Mouse (Mus musculus): ENCODE measurements around the gene Pon3. TPM values are rescaled to one million over a fixed set of nuclear protein-coding genes. Genes with fewer than 3 reads are reported as not detected.
"Not testable (repeated sequence)": the region's sequence is repeated elsewhere in the genome, so short reads cannot be mapped to it uniquely, and the experiment has no call there.

Pon3 gene
- polyA plus RNA-seq, 1 experiment from 2014 or later: 44.4 TPM

DNA sequence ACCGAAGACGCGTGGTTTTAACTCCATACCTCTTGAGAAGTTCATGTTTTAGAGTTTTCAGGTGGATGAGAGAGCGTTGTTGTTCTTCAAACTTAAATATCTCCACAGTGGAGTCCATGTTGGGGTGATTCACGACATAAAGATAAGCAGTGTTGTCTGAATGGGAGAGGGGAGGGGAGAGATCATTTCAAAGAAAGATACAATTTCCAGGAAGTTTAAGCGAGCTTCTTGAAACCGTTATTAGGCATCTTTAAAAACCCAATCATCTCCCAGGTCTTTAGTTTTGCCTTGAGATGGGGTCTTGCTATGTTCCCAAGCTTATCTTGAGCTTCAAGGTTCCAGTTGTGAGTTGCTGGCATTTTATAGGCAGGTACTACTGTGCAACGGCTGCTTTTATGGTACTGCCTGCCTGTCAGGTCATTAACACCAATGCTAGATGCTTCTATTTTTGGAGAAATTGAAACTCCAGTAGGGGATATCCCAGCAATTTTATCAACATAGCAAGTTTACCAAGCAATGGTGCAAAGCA, 19.2 kb downstream of the Pon3 start:
- Histone ChIP-seq H3K9me3 (ENCODE audit: low read length) (no peaks in the 10 kb centered on the region), H3K36me3 (replicated peaks; ENCODE audit: insufficient read depth, low read length) (peaks cover 15% of the 10 kb centered on the region; the same call in 1 of the 2 replicates), H3K27ac (ENCODE audit: low read depth) (no peak overlapping the region), H3K4me1 (ENCODE audit: insufficient read depth) (peaks cover 5% of the 10 kb centered on the region), H3K27me3 (ENCODE audit: insufficient read depth, low read length) (no peaks in the 10 kb centered on the region), H3K4me2 (ENCODE audit: low read depth, low read length) (no peak overlapping the region), H3K9ac (replicated peaks) (no peak overlapping the region), H3K4me3 (ENCODE audit: low read depth, low read length) (no peak overlapping the region)
- no peak for TF ChIP-seq CTCF (IDR thresholded peaks at IDR 0.05; ENCODE audit: low read depth)
- TF ChIP-seq EP300 (IDR thresholded peaks at IDR 0.05; ENCODE audit: low read depth): no peak
- ATAC-seq (no peak), DNase-seq (no peak)
- WGBS (ENCODE audit: insufficient replicate concordance): 76% methylated on average over 8 of the region's 8 CpGs

GRCm38 (mm10) chr6:5234563-5234962, 21.5 kb downstream of the Pon3 start:
- no peak for TF ChIP-seq EP300 (IDR thresholded peaks at IDR 0.05; ENCODE audit: low read depth)
- no peak for TF ChIP-seq CTCF (IDR thresholded peaks at IDR 0.05; ENCODE audit: low read depth)
- Histone ChIP-seq H3K4me3 (ENCODE audit: low read depth, low read length) (no peak overlapping the region), H3K36me3 (replicated peaks; ENCODE audit: insufficient read depth, low read length) (peaks cover 18% of the 10 kb centered on the region; the same call in 1 of the 2 replicates), H3K4me1 (ENCODE audit: insufficient read depth) (peaks cover 5% of the 10 kb centered on the region), H3K27ac (ENCODE audit: low read depth) (no peak overlapping the region), H3K4me2 (ENCODE audit: low read depth, low read length) (no peak overlapping the region), H3K9me3 (ENCODE audit: low read length) (no peaks in the 10 kb centered on the region), H3K27me3 (ENCODE audit: insufficient read depth, low read length) (no peaks in the 10 kb centered on the region), H3K9ac (replicated peaks) (no peak overlapping the region)
- 55% methylated on average over 3 of the region's 3 CpGs for WGBS (ENCODE audit: insufficient replicate concordance)
- ATAC-seq (no peak), DNase-seq (no peak)

GRCm38 (mm10) chr6:5233812-5234211, 22.3 kb downstream of the Pon3 start:
- no peak for DNase-seq
- peaks cover 5% of the 10 kb centered on the region for H3K4me1 ChIP-seq (ENCODE audit: insufficient read depth)
- no peaks in the 10 kb centered on the region for H3K9me3 ChIP-seq (ENCODE audit: low read length)
- H3K9ac ChIP-seq (replicated peaks): no peak overlapping the region
- no peak for ATAC-seq
- H3K27me3 ChIP-seq (ENCODE audit: insufficient read depth, low read length): no peaks in the 10 kb centered on the region
- WGBS (ENCODE audit: insufficient replicate concordance): 74% methylated on average over 1 of the region's 1 CpGs
- no peak overlapping the region for H3K4me2 ChIP-seq (ENCODE audit: low read depth, low read length)
- TF ChIP-seq EP300 (IDR thresholded peaks at IDR 0.05; ENCODE audit: low read depth): no peak
- TF ChIP-seq CTCF (IDR thresholded peaks at IDR 0.05; ENCODE audit: low read depth): no peak
- no peak overlapping the region for H3K27ac ChIP-seq (ENCODE audit: low read depth)
- peaks cover 14% of the 10 kb centered on the region; the same call in 1 of the 2 replicates for H3K36me3 ChIP-seq (replicated peaks; ENCODE audit: insufficient read depth, low read length)
- no peak overlapping the region for H3K4me3 ChIP-seq (ENCODE audit: low read depth, low read length)

DNA sequence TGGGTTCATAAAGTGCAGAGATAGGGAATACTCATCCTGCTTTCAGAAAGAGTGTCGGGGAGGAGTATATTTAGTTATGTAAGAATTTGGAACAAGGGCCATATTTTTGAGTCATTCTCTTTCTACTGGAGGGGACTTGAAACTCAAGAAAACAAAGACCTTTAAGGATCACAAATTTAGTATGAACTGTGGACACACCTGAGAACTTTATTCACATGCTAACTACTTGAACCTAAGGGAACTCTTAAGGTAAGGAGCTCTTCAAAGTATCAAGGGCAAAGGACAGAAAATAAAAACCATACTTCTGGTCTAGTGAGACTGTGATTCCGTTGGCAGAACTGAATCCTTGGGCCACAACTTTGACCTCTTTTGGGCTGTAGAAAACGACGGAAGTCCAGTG, 24.1 kb downstream of the Pon3 start:
- WGBS (ENCODE audit: insufficient replicate concordance): 86% methylated on average over 4 of the region's 4 CpGs
- ATAC-seq (no peak), DNase-seq (no peak)
- no peaks in the 10 kb centered on the region for H3K9me3 ChIP-seq (ENCODE audit: low read length)
- H3K4me2 ChIP-seq (ENCODE audit: low read depth, low read length): no peak overlapping the region
- TF ChIP-seq EP300 (IDR thresholded peaks at IDR 0.05; ENCODE audit: low read depth): no peak
- TF ChIP-seq CTCF (IDR thresholded peaks at IDR 0.05; ENCODE audit: low read depth): no peak
- peaks cover 2% of the 10 kb centered on the region for H3K4me1 ChIP-seq (ENCODE audit: insufficient read depth)
- no peak overlapping the region for H3K4me3 ChIP-seq (ENCODE audit: low read depth, low read length)
- no peak overlapping the region for H3K9ac ChIP-seq (replicated peaks)
- peaks cover 14% of the 10 kb centered on the region; the same call in 1 of the 2 replicates for H3K36me3 ChIP-seq (replicated peaks; ENCODE audit: insufficient read depth, low read length)
- no peaks in the 10 kb centered on the region for H3K27me3 ChIP-seq (ENCODE audit: insufficient read depth, low read length)
- H3K27ac ChIP-seq (ENCODE audit: low read depth): no peak overlapping the region

GRCm38 (mm10) chr6:5230261-5230660, 25.8 kb downstream of the Pon3 start:
- TF ChIP-seq EP300 (IDR thresholded peaks at IDR 0.05; ENCODE audit: low read depth) (no peak), CTCF (IDR thresholded peaks at IDR 0.05; ENCODE audit: low read depth) (no peak)
- Histone ChIP-seq H3K4me3 (ENCODE audit: low read depth, low read length) (no peak overlapping the region), H3K36me3 (replicated peaks; ENCODE audit: insufficient read depth, low read length) (0 out of 2 replicates have a peak, but pooled peaks cover 6% of the 10 kb centered on the region), H3K9me3 (ENCODE audit: low read length) (no peaks in the 10 kb centered on the region), H3K4me2 (ENCODE audit: low read depth, low read length) (no peak overlapping the region), H3K4me1 (ENCODE audit: insufficient read depth) (no peaks in the 10 kb centered on the region), H3K9ac (replicated peaks) (no peak overlapping the region), H3K27ac (ENCODE audit: low read depth) (no peak overlapping the region), H3K27me3 (ENCODE audit: insufficient read depth, low read length) (no peaks in the 10 kb centered on the region)
- no peak for DNase-seq
- 82% methylated on average over 5 of the region's 5 CpGs for WGBS (ENCODE audit: insufficient replicate concordance)
- no peak for ATAC-seq

DNA sequence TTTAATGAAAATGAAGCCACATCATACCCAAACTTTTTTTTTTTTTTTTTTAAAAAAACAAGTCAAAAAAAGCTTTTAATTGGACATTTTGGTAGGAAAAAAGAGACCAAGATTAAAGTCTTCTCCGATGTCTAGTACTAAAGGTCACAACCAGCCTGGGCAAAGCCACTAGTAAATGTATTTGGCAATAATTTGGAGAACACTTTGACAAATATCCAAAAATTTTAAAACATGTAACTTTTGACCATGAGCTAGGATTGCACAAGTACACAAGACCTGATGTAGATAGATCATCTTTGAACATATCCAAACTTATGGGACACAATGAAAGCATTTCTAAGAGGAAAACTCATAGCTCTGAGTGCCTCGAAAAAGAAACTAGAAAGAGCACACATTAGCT, 32.5 kb downstream of the Pon3 start:
- H3K4me1 ChIP-seq (ENCODE audit: insufficient read depth); H3K9me3 ChIP-seq (ENCODE audit: low read length); H3K4me3 ChIP-seq (ENCODE audit: low read depth, low read length); H3K27me3 ChIP-seq (ENCODE audit: insufficient read depth, low read length); H3K9ac ChIP-seq (replicated peaks); DNase-seq; H3K4me2 ChIP-seq (ENCODE audit: low read depth, low read length); H3K36me3 ChIP-seq (replicated peaks; ENCODE audit: insufficient read depth, low read length); H3K27ac ChIP-seq (ENCODE audit: low read depth); ATAC-seq: not testable (repeated sequence)
- 63% methylated on average over 2 of the region's 2 CpGs for WGBS (ENCODE audit: insufficient replicate concordance)

DNA sequence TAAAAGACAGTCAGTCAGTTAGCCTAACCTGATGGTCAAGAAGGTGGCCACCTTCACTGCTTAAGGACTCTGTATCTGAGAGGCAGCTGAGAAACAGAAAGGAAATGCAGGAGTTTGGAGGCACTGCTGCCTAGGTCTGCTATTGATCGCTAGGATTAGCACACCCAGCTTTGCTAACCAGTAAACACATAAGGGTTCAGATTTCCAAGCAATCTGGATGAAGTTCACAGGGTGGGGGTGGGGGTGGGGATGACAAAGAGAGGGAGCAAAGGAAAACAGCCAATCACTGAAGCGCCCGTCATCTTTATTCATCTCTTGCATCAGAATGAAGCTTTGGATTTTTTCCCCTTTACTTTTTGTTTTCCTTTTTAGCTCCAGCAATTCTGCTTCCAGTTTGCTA, 34.0 kb downstream of the Pon3 start:
- 61% methylated on average over 3 of the region's 3 CpGs for WGBS (ENCODE audit: insufficient replicate concordance)
- Histone ChIP-seq H3K27ac (ENCODE audit: low read depth) (peak overlapping the region; percentile 90), H3K9me3 (ENCODE audit: low read length) (no peaks in the 10 kb centered on the region), H3K9ac (replicated peaks) (no peak overlapping the region; the same call in 1 of the 2 replicates), H3K27me3 (ENCODE audit: insufficient read depth, low read length) (no peaks in the 10 kb centered on the region), H3K4me3 (ENCODE audit: low read depth, low read length) (no peak overlapping the region), H3K36me3 (replicated peaks; ENCODE audit: insufficient read depth, low read length) (no peaks in the 10 kb centered on the region), H3K4me2 (ENCODE audit: low read depth, low read length) (peak overlapping the region; percentile 36), H3K4me1 (ENCODE audit: insufficient read depth) (0 out of 2 replicates have a peak, but pooled peaks cover 4% of the 10 kb centered on the region)
- TF ChIP-seq CTCF (IDR thresholded peaks at IDR 0.05; ENCODE audit: low read depth): no peak
- peak; percentile 46; the same call in 1 of the 2 replicates for TF ChIP-seq EP300 (IDR thresholded peaks at IDR 0.05; ENCODE audit: low read depth)
- ATAC-seq (peak; percentile 97), DNase-seq (peak; percentile 58)
